Mouse (Mus musculus) regulatory T cell (primary cell): ENCODE data around the gene Wdr95.

Experiments used
- in situ Hi-C: fragments of 300-600 bp; cut with MboI, MseI; formaldehyde crosslinking; loops from one replicate; pipeline ENCODE4 v1.15.1; 2025; ENCODE audit warnings: high pct_unique_total_duplicates

Gene Wdr95

DNA sequence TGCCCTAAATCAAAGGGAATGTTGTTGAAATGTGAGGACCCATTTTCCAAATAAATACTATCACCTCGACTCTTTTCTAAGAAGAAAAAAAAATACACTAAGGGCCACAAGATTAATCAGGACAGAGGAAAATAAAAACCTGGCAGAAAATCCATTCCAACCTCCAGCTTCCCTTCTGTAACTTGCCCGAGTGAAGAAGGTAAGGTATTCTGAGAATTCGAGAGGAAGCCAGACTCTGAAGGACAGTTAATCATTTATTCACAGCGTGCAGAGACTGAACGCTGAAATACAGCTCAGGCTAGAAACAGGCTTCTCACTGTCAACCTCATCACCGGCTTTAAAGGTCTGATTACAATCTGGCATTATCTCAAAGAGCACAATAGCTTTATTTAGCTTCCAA, 94.2 kb downstream of the Wdr95 start:
- in situ Hi-C loops: no loop called here

GRCm38 (mm10) chr5:149623815-149624675, 95.6 kb downstream of the Wdr95 start:
- in situ Hi-C loops: no loop called here

DNA sequence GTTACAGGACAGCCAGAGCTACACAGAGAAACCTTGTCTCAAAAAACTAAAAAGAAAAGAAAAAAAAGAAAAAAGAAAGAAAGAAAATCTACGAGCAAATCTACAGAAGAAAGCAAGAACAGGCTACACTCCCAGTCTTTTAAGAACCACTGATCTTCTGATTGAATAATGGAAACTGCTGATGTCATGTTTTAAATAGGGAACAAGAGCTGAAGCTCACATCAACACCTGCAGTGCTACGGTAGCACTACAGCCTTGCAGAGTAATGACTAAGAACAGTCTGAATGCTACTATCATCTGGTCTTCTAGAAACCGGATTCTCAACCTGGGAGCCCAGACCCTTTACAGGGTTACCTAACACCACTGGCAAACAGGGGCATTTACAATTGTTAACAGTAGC, 97.1 kb downstream of the Wdr95 start:
- in situ Hi-C loops: no loop called here

DNA sequence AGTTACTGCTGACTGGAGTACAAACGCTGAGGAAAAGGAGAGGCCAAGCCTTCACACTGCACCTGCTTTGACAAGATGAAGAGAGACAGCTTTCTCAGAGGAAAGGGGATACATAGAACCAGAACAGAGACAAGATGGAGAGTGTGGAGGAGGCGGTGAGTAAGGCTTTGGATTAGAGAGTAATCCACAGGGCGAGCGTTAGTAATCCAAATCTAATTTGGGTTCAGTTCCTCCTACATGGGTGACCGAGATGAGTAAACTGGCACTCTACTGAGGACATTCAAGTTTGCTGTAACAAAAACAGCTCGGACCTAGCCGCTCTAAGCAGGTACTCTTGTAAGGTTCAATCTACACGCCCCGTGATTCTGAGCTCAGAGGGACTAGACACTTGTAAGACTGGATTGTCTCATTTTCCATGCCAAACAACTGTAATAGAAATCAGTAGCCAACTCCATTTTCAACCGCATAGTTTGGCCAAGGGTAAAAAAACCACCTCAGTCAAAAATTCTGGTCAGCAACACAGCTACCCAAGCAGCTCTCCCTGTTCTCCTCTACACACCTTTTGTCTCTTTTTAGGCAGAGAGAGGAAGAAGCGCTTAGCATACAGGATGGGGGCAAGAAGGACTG, 106.0 kb downstream of the Wdr95 start:
- in situ Hi-C loops: no loop called here

- in situ Hi-C loops: no loop called here
These were observed 107.1 kb downstream of the Wdr95 start for GRCm38 (mm10) chr5:149635556-149635955.

DNA sequence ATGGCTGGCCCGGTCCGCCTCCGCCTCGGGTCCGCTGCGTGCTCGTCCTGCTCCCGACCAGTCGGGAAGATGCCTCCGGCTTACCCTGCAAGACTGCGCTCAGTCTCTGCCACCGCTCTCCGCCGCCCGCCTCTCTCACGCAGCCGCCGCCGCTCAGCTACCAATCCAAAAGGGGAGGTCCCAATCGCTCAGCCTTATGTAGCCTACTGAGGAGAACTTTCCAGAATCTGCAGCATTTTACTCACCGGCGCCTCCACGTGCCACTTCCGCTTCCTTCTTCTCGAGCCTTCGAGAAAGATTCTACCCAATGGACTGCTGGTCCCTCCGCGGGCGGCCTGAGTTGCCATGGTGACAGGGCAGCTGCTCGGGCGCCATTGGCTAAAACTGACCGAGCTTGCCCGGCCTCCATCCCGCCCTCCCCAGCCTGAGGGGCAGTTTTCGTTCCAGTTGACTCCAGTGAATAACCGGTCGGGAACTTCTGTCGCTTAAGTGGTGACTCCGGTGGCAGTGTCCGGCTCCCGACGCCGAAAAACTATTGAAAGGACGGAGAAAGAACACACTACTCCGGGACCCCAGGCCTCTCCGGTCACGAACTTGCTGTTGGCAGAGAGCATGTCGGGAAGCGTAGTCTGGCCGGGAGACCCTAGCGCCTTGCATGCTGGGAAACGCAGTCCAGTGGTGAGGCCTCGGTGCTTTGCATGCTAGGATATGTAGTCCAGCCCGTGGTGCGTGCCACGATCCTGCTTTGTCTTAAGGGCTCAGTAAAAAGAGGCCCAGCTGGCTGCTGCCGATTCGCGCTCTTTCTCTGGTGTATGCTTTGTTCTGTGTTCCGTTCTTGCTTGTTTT, 107.8 kb downstream of the Wdr95 start, which contains the start of gene Hsph1:
TSS of gene Hsph1 (minus strand) at position 302 of the 846 bp plus-strand sequence.
- in situ Hi-C loops: no loop called here

GRCm38 (mm10) chr5:149637306-149637705, 108.8 kb downstream of the Wdr95 start:
- in situ Hi-C loops: no loop called here

- in situ Hi-C loops: loop anchor here (5.0 kb wide), 1 partner anchor 36 kb away; the partner anchor contains the start of gene B3glct
These were observed 112.9 kb downstream of the Wdr95 start for GRCm38 (mm10) chr5:149641277-149641892.

DNA sequence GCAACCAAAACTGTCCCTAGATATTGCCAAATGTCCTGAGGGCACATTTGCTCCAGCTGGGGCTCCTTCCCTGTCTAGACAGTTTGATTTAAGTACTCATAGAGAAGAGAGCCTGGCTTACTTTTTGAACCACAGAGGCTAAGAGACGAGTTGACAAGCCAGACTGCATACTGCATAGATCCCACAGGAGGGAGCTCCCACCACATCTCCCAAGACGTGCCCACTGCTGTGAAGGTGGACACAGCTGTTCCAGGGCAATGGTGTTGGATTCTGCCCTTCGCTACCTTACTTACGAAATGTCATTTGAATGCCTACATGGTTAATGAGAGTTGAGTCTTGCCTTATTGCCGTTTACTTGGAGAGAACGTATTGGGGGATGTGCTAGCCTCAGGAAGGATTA, 113.9 kb downstream of the Wdr95 start:
- in situ Hi-C loops: loop anchor here (5.0 kb wide), 1 partner anchor 35 kb away; the partner anchor contains the start of gene B3glct

DNA sequence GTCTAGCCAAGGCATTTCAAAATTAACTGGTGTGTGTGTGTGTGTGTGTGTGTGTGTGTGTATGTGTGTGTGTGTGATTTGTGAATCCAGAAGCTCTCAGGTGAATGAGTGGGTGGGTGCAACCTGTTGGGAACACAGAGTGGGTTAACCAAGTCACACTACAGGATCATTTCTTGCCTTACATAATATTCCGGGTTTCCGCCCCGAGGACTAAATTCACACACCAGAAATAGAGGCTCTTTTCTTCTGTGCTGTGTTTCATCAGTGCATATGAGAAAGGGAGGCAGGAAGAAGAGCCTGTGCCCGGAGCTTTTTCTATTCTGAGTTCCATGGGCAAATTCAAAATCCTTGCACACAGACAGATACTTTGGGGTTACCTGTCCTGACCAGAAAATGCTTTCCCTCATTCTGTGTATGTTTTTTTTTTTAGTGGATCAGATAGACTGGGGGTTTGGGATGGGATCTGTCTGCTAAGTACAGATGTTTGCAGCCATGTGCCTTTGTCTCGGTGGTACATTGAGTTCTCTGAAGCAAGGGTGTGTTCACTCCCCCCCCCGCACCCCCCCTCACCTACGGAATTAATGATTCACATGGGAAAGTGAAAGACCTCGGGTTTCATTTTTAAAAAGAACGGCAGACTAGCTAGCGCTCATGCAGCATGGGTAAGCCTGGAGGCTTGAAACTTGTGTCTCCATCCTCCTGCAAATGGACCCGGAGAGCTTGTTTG, 114.5 kb downstream of the Wdr95 start:
- in situ Hi-C loops: loop anchor here (5.0 kb wide), 1 partner anchor 34 kb away; the partner anchor contains the start of gene B3glct

DNA sequence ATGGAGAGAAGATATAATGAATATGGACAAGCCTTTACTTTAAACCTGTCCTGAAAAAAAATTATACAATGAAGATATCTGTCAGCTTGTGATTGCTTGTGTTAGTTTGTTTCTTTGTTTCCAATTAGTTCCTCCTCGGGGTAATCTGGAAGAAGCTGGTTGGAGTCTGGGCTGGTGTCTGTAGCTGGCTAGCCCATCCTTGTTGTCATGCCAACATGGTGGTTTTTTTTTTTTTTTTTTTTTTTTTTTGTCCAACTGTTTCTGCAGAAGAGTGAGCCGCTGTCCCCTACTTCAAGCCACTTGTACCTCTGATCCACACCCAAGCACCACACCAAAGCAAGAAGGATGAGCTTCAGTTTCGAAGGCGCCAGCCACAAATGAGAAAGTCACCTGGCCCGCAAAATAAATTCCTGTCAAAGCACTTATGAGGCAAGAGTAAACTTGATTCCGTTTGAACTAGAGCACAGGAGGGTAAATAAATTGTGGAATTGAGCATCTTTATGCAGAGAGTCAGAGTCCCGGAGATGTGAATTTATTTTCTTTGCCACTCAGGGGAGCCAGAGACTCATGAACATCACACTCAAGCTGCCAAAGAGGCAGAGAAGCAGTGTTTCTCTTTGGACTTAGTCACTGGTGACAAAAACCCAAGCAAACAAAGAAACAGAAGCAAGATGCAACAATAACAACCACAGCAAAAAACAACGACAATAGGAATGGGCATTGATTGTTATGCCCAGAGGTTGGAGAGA, 119.1 kb downstream of the Wdr95 start:
- in situ Hi-C loops: no loop called here

- in situ Hi-C loops: no loop called here
These were observed 119.7 kb downstream of the Wdr95 start for GRCm38 (mm10) chr5:149648196-149648595.

DNA sequence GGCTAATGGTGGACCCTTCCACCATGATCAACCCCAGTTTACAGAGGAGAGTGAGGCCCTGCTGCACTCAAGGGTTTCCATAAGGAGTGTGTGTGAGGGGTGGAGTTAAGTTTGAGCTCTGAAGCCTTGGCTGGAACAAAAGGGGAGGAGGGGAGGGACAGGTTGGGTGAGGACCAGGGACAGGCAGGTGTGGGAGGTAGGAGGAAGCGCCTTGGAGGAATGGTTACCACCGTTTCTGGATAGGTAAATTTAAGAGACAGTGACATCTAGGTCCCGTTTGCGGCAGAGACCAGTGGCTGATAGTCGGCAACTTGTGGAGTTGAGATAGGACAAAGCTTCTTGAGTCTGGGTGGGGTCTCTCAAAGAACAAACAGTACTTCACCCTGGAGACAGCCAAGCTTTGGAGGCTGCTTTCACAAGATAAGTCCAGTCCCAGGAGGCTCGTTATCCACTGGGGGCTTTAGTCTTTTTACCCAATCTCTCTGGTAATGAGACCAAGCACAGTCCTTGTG, 120.5 kb downstream of the Wdr95 start:
- in situ Hi-C loops: no loop called here

- in situ Hi-C loops: no loop called here
These were observed 121.2 kb downstream of the Wdr95 start for GRCm38 (mm10) chr5:149649499-149650178.

DNA sequence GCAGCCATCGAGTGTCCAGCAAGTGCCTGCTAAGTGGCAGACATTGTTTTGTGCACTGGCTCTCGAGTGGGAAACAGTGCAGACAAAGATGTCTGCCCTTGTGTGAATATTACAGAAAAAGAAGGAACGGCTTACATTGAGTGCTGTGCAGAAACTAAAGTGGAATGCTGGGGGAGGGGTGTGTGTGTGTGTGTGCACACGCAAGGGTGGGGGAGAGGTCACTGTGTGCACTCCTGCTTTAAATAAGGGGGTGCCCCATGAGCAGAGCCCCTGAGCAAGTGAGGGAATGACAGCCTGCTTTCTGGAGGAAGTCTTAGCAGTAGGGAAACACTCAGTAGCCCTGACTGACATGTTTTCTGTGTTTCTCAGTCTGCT, 121.7 kb downstream of the Wdr95 start:
- in situ Hi-C loops: no loop called here

GRCm38 (mm10) chr5:149655636-149656035, 127.2 kb downstream of the Wdr95 start:
- in situ Hi-C loops: no loop called here

GRCm38 (mm10) chr5:149658022-149658421, 129.5 kb downstream of the Wdr95 start:
- in situ Hi-C loops: no loop called here

- in situ Hi-C loops: no loop called here
These were observed 130.4 kb downstream of the Wdr95 start for GRCm38 (mm10) chr5:149658741-149659413.

GRCm38 (mm10) chr5:149659414-149659780, 130.9 kb downstream of the Wdr95 start:
- in situ Hi-C loops: no loop called here
